ENCODE assay signal across 8 mouse cellular contexts in genomic region chr2:26638572-26638971, GRCm38 (mm10). TPM values are rescaled to one million over a fixed set of nuclear protein-coding genes. Genes with fewer than 3 reads are reported as not detected.
DNase-seq lines count a peak whose midpoint lies in the region; ATAC-seq and TF ChIP-seq lines count a peak whose summit lies in the region.

No protein-coding gene starts in this region.

- H3K36me3 ChIP-seq in heart, embryonic 15.5 days: peaks cover 31% of the 10 kb centered on the region
- H3K36me3 ChIP-seq in hindbrain, embryonic 15.5 days: peaks cover 31% of the 10 kb centered on the region
- H3K36me3 ChIP-seq in midbrain, embryonic 15.5 days (replicated peaks): peaks cover 31% of the 10 kb centered on the region

- H3K4me2 ChIP-seq in heart, embryonic 15.5 days: peak overlapping the region; percentile 85
- peak overlapping the region; percentile 78 for H3K4me2 ChIP-seq in hindbrain, embryonic 15.5 days
- peak overlapping the region; percentile 72 for H3K4me2 ChIP-seq in midbrain, embryonic 15.5 days

- no peaks in the 10 kb centered on the region for H3K9me3 ChIP-seq in heart, embryonic 15.5 days (replicated peaks)
- no peaks in the 10 kb centered on the region for H3K9me3 ChIP-seq in hindbrain, embryonic 15.5 days
- H3K9me3 ChIP-seq in midbrain, embryonic 15.5 days: no peaks in the 10 kb centered on the region

- 71% methylated on average over 5 of the region's 5 CpGs for WGBS in heart, embryonic 15.5 days
- WGBS in hindbrain, embryonic 15.5 days: 68% methylated on average over 5 of the region's 5 CpGs
- WGBS in midbrain, embryonic 15.5 days: 71% methylated on average over 5 of the region's 5 CpGs

- peak overlapping the region; percentile 90 for H3K4me3 ChIP-seq in heart, embryonic 15.5 days
- peak overlapping the region; percentile 99 for H3K4me3 ChIP-seq in bone marrow macrophage, adult 2 months (ENCODE audit: insufficient read depth, low read length)
- H3K4me3 ChIP-seq in hindbrain, embryonic 15.5 days: peak overlapping the region; percentile 79
- H3K4me3 ChIP-seq in midbrain, embryonic 15.5 days: peak overlapping the region; percentile 77

- peak overlapping the region; percentile 90 for H3K9ac ChIP-seq in heart, embryonic 15.5 days
- peak overlapping the region; percentile 85 for H3K9ac ChIP-seq in hindbrain, embryonic 15.5 days
- H3K9ac ChIP-seq in midbrain, embryonic 15.5 days: peak overlapping the region; percentile 22; the same call in 1 of the 2 replicates

- no peaks in the 10 kb centered on the region for H3K27me3 ChIP-seq in heart, embryonic 15.5 days
- no peaks in the 10 kb centered on the region for H3K27me3 ChIP-seq in hindbrain, embryonic 15.5 days
- no peaks in the 10 kb centered on the region for H3K27me3 ChIP-seq in midbrain, embryonic 15.5 days (replicated peaks)

- no peak for DNase-seq in heart, adult 9 months (ENCODE audit: low spot score in 2 of 2)
- DNase-seq in urinary bladder, adult 18-20 months (ENCODE audit: low spot score in 2 of 2): no peak
- no peak for DNase-seq in cerebellum, postnatal 25 days
- no peak for DNase-seq in adrenal gland, postnatal 4 days (ENCODE audit: low spot score in 2 of 2)

- no peak for ATAC-seq in heart, embryonic 15.5 days (replicated peaks; ENCODE audit: insufficient number of reproducible peaks, insufficient read depth, low FRiP score, low read depth)
- ATAC-seq in hindbrain, embryonic 15.5 days (ENCODE audit: low FRiP score, low read depth): no peak
- ATAC-seq in midbrain, embryonic 15.5 days (replicated peaks): no peak

- H3K4me1 ChIP-seq in heart, embryonic 15.5 days (replicated peaks): peaks cover 38% of the 10 kb centered on the region
- H3K4me1 ChIP-seq in bone marrow macrophage, adult 2 months (ENCODE audit: control insufficient read depth, insufficient read depth, low read length): peaks cover 25% of the 10 kb centered on the region
- peaks cover 56% of the 10 kb centered on the region for H3K4me1 ChIP-seq in hindbrain, embryonic 15.5 days (replicated peaks)
- peaks cover 50% of the 10 kb centered on the region for H3K4me1 ChIP-seq in midbrain, embryonic 15.5 days

- no peak for TF ChIP-seq CTCF in bone marrow macrophage, adult 2 months (IDR thresholded peaks at IDR 0.05; ENCODE audit: low read depth, low read length)

- H3K27ac ChIP-seq in heart, embryonic 15.5 days: no peak overlapping the region
- H3K27ac ChIP-seq in bone marrow macrophage, adult 2 months (ENCODE audit: insufficient read depth, low read depth, low read length): peak overlapping the region; percentile 94; the same call in 1 of the 2 replicates
- H3K27ac ChIP-seq in hindbrain, embryonic 15.5 days (replicated peaks): peak overlapping the region; percentile 48
- 0 out of 2 replicates have a peak overlapping the region, but pooled peaks have one; percentile 66 for H3K27ac ChIP-seq in midbrain, embryonic 15.5 days

- no peak for TF ChIP-seq POLR2A in bone marrow macrophage, adult 2 months (IDR thresholded peaks at IDR 0.05; ENCODE audit: borderline replicate concordance, low read depth, low read length)

RNA-seq across cellular contexts. Expression of gene Fam69b, which starts 10.3 kb away (rescaled TPM):
- 12.2 and 18.0 TPM in 2 replicates for polyA plus RNA-seq in heart, embryonic 15.5 days (2015; fragmentation: Nextera tagmentation; extraction: Ambion mirVana)
- not detected in 2 replicates for polyA plus RNA-seq in bone marrow macrophage, adult 2 months (2012; ENCODE audit: insufficient read depth, insufficient read length, missing spikeins)
- 138 and 152 TPM in 2 replicates for polyA plus RNA-seq in hindbrain, embryonic 15.5 days (2015; fragmentation: Nextera tagmentation; extraction: Ambion mirVana)
- polyA plus RNA-seq in midbrain, embryonic 15.5 days (2015; fragmentation: Nextera tagmentation; extraction: Ambion mirVana): 164 and 168 TPM in 2 replicates
- 10 to 100 TPM; 11.1 to 11.4 TPM for total RNA-seq in adrenal gland, postnatal 4 days (2021)

RNA-seq across cellular contexts. Expression of gene Lcn4, which starts 32.5 kb away (rescaled TPM):
- not detected in 2 replicates for polyA plus RNA-seq in heart, embryonic 15.5 days (2015; fragmentation: Nextera tagmentation; extraction: Ambion mirVana)
- polyA plus RNA-seq in bone marrow macrophage, adult 2 months (2012; ENCODE audit: insufficient read depth, insufficient read length, missing spikeins): not detected in 2 replicates
- polyA plus RNA-seq in hindbrain, embryonic 15.5 days (2015; fragmentation: Nextera tagmentation; extraction: Ambion mirVana): not detected in 2 replicates
- not detected in 2 replicates for polyA plus RNA-seq in midbrain, embryonic 15.5 days (2015; fragmentation: Nextera tagmentation; extraction: Ambion mirVana)
- not detected for total RNA-seq in adrenal gland, postnatal 4 days (2021)

RNA-seq across cellular contexts. Expression of gene Agpat2, which starts 34.4 kb away (rescaled TPM):
- polyA plus RNA-seq in heart, embryonic 15.5 days (2015; fragmentation: Nextera tagmentation; extraction: Ambion mirVana): 19.9 and 26.3 TPM in 2 replicates
- polyA plus RNA-seq in bone marrow macrophage, adult 2 months (2012; ENCODE audit: insufficient read depth, insufficient read length, missing spikeins): 35.3 and 38.5 TPM in 2 replicates
- polyA plus RNA-seq in hindbrain, embryonic 15.5 days (2015; fragmentation: Nextera tagmentation; extraction: Ambion mirVana): 6.1 and 6.6 TPM in 2 replicates
- 4.6 and 6.7 TPM in 2 replicates for polyA plus RNA-seq in midbrain, embryonic 15.5 days (2015; fragmentation: Nextera tagmentation; extraction: Ambion mirVana)
- 100 to 1,000 TPM; 121 to 156 TPM for total RNA-seq in adrenal gland, postnatal 4 days (2021)

RNA-seq across cellular contexts. Expression of gene Gm20532, which starts 52.1 kb away (rescaled TPM):
- polyA plus RNA-seq in heart, embryonic 15.5 days (2015; fragmentation: Nextera tagmentation; extraction: Ambion mirVana): not detected in 2 replicates
- not detected in 2 replicates for polyA plus RNA-seq in bone marrow macrophage, adult 2 months (2012; ENCODE audit: insufficient read depth, insufficient read length, missing spikeins)
- polyA plus RNA-seq in hindbrain, embryonic 15.5 days (2015; fragmentation: Nextera tagmentation; extraction: Ambion mirVana): not detected in 2 replicates
- polyA plus RNA-seq in midbrain, embryonic 15.5 days (2015; fragmentation: Nextera tagmentation; extraction: Ambion mirVana): not detected in 2 replicates
- total RNA-seq in adrenal gland, postnatal 4 days (2021): not detected

RNA-seq across cellular contexts. Expression of gene Egfl7, which starts 58.8 kb away (rescaled TPM):
- 159 and 197 TPM in 2 replicates for polyA plus RNA-seq in heart, embryonic 15.5 days (2015; fragmentation: Nextera tagmentation; extraction: Ambion mirVana)
- 1.5 TPM in 1 of 2 replicates, not detected in the other for polyA plus RNA-seq in bone marrow macrophage, adult 2 months (2012; ENCODE audit: insufficient read depth, insufficient read length, missing spikeins)
- polyA plus RNA-seq in hindbrain, embryonic 15.5 days (2015; fragmentation: Nextera tagmentation; extraction: Ambion mirVana): 70.7 and 75.3 TPM in 2 replicates
- 71.8 and 75.7 TPM in 2 replicates for polyA plus RNA-seq in midbrain, embryonic 15.5 days (2015; fragmentation: Nextera tagmentation; extraction: Ambion mirVana)
- total RNA-seq in adrenal gland, postnatal 4 days (2021): 100 to 1,000 TPM; 265 to 295 TPM

Comparison
In these comparisons a context has a peak if more than half of its experiments do, and no peak if none do; other contexts are left out.
1. H3K9ac ChIP-seq: peak in every context shown above with its lines; median percentile 90 in heart, embryonic 15.5 days; 85 in hindbrain, embryonic 15.5 days; 22 in midbrain, embryonic 15.5 days.
2. RNA of gene Fam69b, which starts 10.3 kb away (polyA plus RNA-seq): 164 to 168 TPM in midbrain, embryonic 15.5 days, 138 to 152 TPM in hindbrain, embryonic 15.5 days and 12.2 to 18.0 TPM in heart, embryonic 15.5 days; not detected in bone marrow macrophage, adult 2 months; every median in the first group is over 10 times any median in the second.
3. Peak in every context shown above with its lines, with median percentiles within 50 percentile points of each other: H3K4me2 ChIP-seq and H3K4me3 ChIP-seq.